Mouse (Mus musculus): ENCODE data around the gene Rnf10. TPM values are rescaled to one million over a fixed set of nuclear protein-coding genes. Genes with fewer than 3 reads are reported as not detected.

Rnf10 gene
- polyA plus RNA-seq, 1 experiment from 2014 or later = 85.1 TPM

DNA sequence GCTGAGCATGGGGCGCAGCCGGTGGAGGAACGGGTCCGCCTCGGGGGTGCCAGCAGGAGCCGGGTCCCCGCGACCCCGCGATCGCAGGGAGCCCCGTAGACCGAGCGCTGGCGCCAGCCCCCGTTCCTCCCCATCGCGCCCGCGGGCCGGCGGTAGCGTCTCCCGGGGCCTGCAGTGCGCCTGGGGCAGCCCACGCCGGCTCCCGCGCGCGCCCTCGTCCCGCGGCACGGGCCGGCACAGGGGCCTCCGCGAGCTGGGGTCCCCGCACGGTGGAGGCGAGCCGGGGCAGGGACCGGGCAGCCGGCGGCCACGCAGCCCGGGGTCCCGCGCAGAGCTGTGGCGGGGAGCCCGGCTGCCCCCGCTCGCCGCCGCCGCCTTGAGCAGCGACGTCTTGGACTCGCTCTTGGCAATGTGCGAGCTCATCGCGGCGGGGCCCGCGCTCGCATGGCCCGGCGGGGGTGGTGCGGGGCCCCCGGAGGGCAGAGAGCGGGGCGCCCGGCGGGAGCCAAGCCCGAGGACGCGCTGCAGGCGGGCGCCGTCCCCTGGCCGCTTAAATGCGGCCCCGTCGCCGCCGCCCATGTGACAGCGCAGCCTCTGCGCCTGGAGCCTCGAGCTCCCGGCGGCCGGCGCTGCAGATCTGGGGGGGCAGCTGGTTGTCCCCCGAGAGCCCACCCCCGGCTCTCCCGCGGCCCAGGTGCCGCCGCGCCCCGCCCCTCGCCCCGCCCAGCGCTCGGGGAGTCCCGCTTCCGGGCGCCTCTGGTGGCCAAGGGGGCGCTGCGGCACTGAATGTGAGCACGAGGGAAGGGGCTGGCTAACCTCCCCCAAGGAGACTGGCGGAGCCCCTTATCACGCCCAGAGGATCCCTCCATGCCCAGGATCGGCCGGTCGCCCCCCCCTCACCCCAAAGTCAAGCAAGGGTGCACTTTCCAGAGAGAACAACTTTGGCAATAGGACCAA is 78.8 kb downstream of the Rnf10 start, which contains the start of gene Cabp1:
Gene Cabp1, minus strand, starts transcription at position 713 of the 957 bp plus-strand sequence.
- H3K36me3 ChIP-seq (ENCODE audit: control insufficient read depth, insufficient read depth, low read length) = no peaks in the 10 kb centered on the region
- peaks cover 37% of the 10 kb centered on the region for H3K27me3 ChIP-seq (ENCODE audit: control insufficient read depth, insufficient read depth, low read length)
- H3K9me3 ChIP-seq (replicated peaks; ENCODE audit: control insufficient read depth, low read length) = no peaks in the 10 kb centered on the region
- no peak within 1 kb of the TSS for H3K27ac ChIP-seq (ENCODE audit: low read length)
- H3K9ac ChIP-seq (ENCODE audit: low read length) = peak within 1 kb of the TSS; percentile 65
- H3K4me3 ChIP-seq (replicated peaks; ENCODE audit: low read length) = peak within 1 kb of the TSS; percentile 57
- under 1% methylated on average over 104 of the region's 116 CpGs for WGBS
- peak within 1 kb of the TSS; percentile 100 for H3K4me2 ChIP-seq (ENCODE audit: low read depth, low read length)
- ATAC-seq (ENCODE audit: insufficient read depth, low FRiP score) = peak; percentile 37; the same call in 1 of the 2 replicates
- peaks cover 15% of the 10 kb centered on the region for H3K4me1 ChIP-seq (ENCODE audit: control insufficient read depth, insufficient read depth, low read length)

DNA sequence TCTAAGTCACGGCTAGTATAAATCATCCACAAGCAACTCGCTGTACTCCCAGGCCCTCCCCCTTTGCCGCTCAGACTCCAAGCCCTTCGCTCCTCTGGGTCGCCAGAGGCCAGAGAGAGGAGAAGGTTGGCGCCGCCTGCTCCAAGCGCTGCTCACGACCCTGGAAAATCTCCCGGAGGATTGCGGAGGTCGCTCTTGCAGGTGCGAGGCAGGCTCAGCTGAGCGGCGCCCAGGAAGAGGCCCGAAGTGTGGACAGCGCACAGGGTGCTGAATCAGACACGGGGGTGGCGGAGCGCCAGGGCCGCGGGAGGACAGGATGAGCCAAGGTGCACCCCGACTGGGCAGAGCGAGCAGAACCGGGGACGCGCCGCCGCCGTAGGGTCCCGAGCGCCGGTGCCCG is 79.5 kb downstream of the Rnf10 start:
- Histone ChIP-seq H3K27ac (ENCODE audit: low read length) (no peak overlapping the region), H3K4me2 (ENCODE audit: low read depth, low read length) (peak overlapping the region; percentile 100), H3K9ac (ENCODE audit: low read length) (peak overlapping the region; percentile 65; the same call in 1 of the 2 replicates), H3K4me3 (replicated peaks; ENCODE audit: low read length) (peak overlapping the region; percentile 57), H3K9me3 (replicated peaks; ENCODE audit: control insufficient read depth, low read length) (no peaks in the 10 kb centered on the region; the same call in 1 of the 2 replicates), H3K36me3 (ENCODE audit: control insufficient read depth, insufficient read depth, low read length) (no peaks in the 10 kb centered on the region), H3K4me1 (ENCODE audit: control insufficient read depth, insufficient read depth, low read length) (peaks cover 15% of the 10 kb centered on the region), H3K27me3 (ENCODE audit: control insufficient read depth, insufficient read depth, low read length) (peaks cover 37% of the 10 kb centered on the region)
- ATAC-seq (ENCODE audit: insufficient read depth, low FRiP score) = peak; percentile 38; the same call in 1 of the 2 replicates
- under 1% methylated on average over 34 of the region's 34 CpGs for WGBS

DNA sequence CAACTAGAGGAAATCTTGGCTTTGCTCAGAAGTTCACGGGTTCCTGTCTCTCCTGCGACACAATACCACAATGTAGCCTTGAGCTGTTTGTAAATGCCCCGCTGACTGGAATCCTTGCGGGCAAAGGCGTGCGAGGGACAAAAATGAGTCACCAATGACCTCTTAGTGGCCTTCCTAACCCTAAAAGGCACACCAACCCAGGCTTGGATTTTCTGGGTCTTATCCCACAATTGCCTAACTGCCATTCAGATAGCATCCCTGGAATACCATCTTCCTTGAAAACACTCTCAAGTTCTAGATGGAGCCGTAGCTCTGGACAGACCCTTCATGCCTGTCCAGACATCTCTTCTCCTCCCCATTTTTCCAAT is 79.9 kb downstream of the Rnf10 start:
- no peaks in the 10 kb centered on the region for H3K36me3 ChIP-seq (ENCODE audit: control insufficient read depth, insufficient read depth, low read length)
- peaks cover 15% of the 10 kb centered on the region for H3K4me1 ChIP-seq (ENCODE audit: control insufficient read depth, insufficient read depth, low read length)
- H3K27me3 ChIP-seq (ENCODE audit: control insufficient read depth, insufficient read depth, low read length) = peaks cover 37% of the 10 kb centered on the region
- peak overlapping the region; percentile 57 for H3K4me3 ChIP-seq (replicated peaks; ENCODE audit: low read length)
- WGBS = 13% methylated on average over 7 of the region's 7 CpGs
- H3K27ac ChIP-seq (ENCODE audit: low read length) = no peak overlapping the region
- no peaks in the 10 kb centered on the region; the same call in 1 of the 2 replicates for H3K9me3 ChIP-seq (replicated peaks; ENCODE audit: control insufficient read depth, low read length)
- no peak overlapping the region for H3K9ac ChIP-seq (ENCODE audit: low read length)
- peak overlapping the region; percentile 100 for H3K4me2 ChIP-seq (ENCODE audit: low read depth, low read length)
- no peak for ATAC-seq (ENCODE audit: insufficient read depth, low FRiP score)

DNA sequence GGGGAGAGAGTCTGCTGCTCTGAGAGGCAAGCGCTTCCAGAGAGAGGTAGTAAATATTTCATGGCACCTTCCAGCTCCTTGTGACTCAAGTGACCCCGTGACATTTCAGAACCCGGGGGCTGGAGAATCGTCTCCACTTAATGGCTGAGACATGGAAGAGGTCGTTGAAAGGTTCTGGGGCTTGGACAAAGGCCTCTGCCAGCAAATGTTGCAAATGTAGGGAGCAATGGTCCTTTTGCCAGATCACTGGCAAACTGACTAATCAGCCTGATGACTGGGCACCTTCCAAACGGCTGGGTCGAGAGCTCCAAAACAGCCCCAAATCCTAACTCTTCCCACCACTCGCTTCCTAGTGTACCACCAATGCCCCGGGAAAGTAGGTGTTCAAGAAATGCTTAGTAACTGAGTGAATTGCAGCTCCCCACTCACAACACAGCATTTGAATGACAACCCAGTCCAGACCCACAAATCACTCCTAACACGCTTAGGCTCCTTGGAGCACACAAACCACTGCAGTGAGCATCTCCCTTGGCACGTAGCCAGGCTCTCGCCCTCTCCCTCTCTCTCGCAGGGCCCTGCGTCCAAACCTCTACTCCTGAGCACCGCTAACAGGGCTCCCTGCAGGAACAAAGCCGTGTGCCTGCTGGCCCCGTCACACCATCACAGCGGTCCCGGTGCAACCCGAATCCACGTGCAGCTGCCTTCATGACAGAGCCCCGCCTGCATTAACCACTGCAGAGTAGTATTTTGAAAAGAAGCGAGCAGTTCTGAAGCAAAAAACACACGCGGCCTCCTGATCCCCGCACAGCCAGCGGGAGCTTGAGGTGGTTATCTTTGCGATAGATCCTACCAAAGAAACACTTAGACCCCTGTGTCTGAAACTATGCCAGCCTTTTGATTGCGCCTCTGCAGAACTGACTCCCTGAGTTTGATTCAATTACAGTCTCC is 80.5 kb downstream of the Rnf10 start:
- Histone ChIP-seq H3K4me3 (replicated peaks; ENCODE audit: low read length) (no peak overlapping the region), H3K9me3 (replicated peaks; ENCODE audit: control insufficient read depth, low read length) (no peaks in the 10 kb centered on the region; the same call in 1 of the 2 replicates), H3K27ac (ENCODE audit: low read length) (no peak overlapping the region), H3K27me3 (ENCODE audit: control insufficient read depth, insufficient read depth, low read length) (peaks cover 37% of the 10 kb centered on the region), H3K9ac (ENCODE audit: low read length) (no peak overlapping the region), H3K4me1 (ENCODE audit: control insufficient read depth, insufficient read depth, low read length) (peaks cover 15% of the 10 kb centered on the region), H3K4me2 (ENCODE audit: low read depth, low read length) (no peak overlapping the region), H3K36me3 (ENCODE audit: control insufficient read depth, insufficient read depth, low read length) (no peaks in the 10 kb centered on the region)
- 11% methylated on average over 29 of the region's 29 CpGs for WGBS
- ATAC-seq (ENCODE audit: insufficient read depth, low FRiP score) = no peak

Other genes starting within 250 kb of the Rnf10 start
- gene Gm10401, start 174.6 kb downstream of the Rnf10 start, polyA plus RNA-seq (2015; fragmentation: Nextera tagmentation; extraction: Ambion mirVana) = 20.2 and 27.8 TPM in 2 replicates
- 50.8 and 53.3 TPM in 2 replicates for gene Acads, start 153.6 kb downstream of the Rnf10 start, polyA plus RNA-seq (2015; fragmentation: Nextera tagmentation; extraction: Ambion mirVana)
- gene Unc119b, start 137.9 kb downstream of the Rnf10 start, polyA plus RNA-seq (2015; fragmentation: Nextera tagmentation; extraction: Ambion mirVana) = 22.2 and 25.4 TPM in 2 replicates
- gene Mlec, start 114.7 kb downstream of the Rnf10 start, polyA plus RNA-seq (2015; fragmentation: Nextera tagmentation; extraction: Ambion mirVana) = 66.2 and 68.8 TPM in 2 replicates
- gene Cabp1, start 78.5 kb downstream of the Rnf10 start, polyA plus RNA-seq (2015; fragmentation: Nextera tagmentation; extraction: Ambion mirVana) = 0.65 and 1.4 TPM in 2 replicates
- gene Pop5, start 37.1 kb downstream of the Rnf10 start, polyA plus RNA-seq (2015; fragmentation: Nextera tagmentation; extraction: Ambion mirVana) = 88.6 and 100 TPM in 2 replicates
- 46.5 and 49.2 TPM in 2 replicates for gene Coq5, start 6.8 kb upstream of the Rnf10 start, polyA plus RNA-seq (2015; fragmentation: Nextera tagmentation; extraction: Ambion mirVana)
- 1,419 and 1,514 TPM in 2 replicates for gene Dynll1, start 28.1 kb upstream of the Rnf10 start, polyA plus RNA-seq (2015; fragmentation: Nextera tagmentation; extraction: Ambion mirVana)
- gene Srsf9, start 54.3 kb upstream of the Rnf10 start, polyA plus RNA-seq (2015; fragmentation: Nextera tagmentation; extraction: Ambion mirVana) = 111 and 127 TPM in 2 replicates
- gene Gatc, start 68.3 kb upstream of the Rnf10 start, polyA plus RNA-seq (2015; fragmentation: Nextera tagmentation; extraction: Ambion mirVana) = 21.3 and 24.5 TPM in 2 replicates
- gene Triap1, start 68.3 kb upstream of the Rnf10 start, polyA plus RNA-seq (2015; fragmentation: Nextera tagmentation; extraction: Ambion mirVana) = 49.4 and 60.9 TPM in 2 replicates
- 927 and 1,043 TPM in 2 replicates for gene Cox6a1, start 76.1 kb upstream of the Rnf10 start, polyA plus RNA-seq (2015; fragmentation: Nextera tagmentation; extraction: Ambion mirVana)
- gene Msi1, start 156.7 kb upstream of the Rnf10 start, polyA plus RNA-seq (2015; fragmentation: Nextera tagmentation; extraction: Ambion mirVana) = 3.5 and 4.9 TPM in 2 replicates
- 16.6 and 20.5 TPM in 2 replicates for gene Pla2g1b, start 193.4 kb upstream of the Rnf10 start, polyA plus RNA-seq (2015; fragmentation: Nextera tagmentation; extraction: Ambion mirVana)
- 24.4 and 28.0 TPM in 2 replicates for gene Sirt4, start 211.8 kb upstream of the Rnf10 start, polyA plus RNA-seq (2015; fragmentation: Nextera tagmentation; extraction: Ambion mirVana)
- gene Pxn, start 233.8 kb upstream of the Rnf10 start, polyA plus RNA-seq (2015; fragmentation: Nextera tagmentation; extraction: Ambion mirVana) = 41.9 and 44.5 TPM in 2 replicates